Mouse (Mus musculus): ENCODE measurements around the gene Mfsd7a.
"Not testable (repeated sequence)": the region's sequence is repeated elsewhere in the genome, so short reads cannot be mapped to it uniquely, and the experiment has no call there.

DNA sequence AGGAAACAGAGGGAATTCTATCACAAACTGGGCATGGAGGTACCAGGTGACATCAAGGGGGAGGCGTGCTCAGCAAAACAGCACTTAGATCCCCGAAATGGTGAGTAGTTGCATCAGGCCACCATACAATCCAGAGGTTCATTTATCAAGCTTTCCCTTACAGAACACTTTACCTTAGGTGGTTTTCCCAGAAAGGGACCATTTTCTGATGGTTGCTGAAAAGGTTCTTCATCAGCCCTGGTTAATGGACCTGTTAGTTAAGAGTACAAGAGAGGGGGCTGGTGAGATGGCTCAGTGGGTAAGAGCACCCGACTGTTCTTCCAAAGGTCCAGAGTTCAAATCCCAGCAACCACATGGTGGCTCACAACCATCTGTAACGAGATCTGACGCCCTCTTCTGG, 37.5 kb upstream of the Mfsd7a start:
- not testable (repeated sequence) for TF ChIP-seq CTCF (IDR thresholded peaks at IDR 0.05; ENCODE audit: extremely low read depth, insufficient read depth, insufficient read length, insufficient replicate concordance); POLR2A (IDR thresholded peaks at IDR 0.05; ENCODE audit: low read depth, low read length)
